Mouse (Mus musculus) thymus, adult 2 months (tissue): ENCODE measurements around the gene Clec2g. TPM values are rescaled to one million over a fixed set of nuclear protein-coding genes. Genes with fewer than 3 reads are reported as not detected.

Experiments
- DNase-seq: peaks from one replicate; pipeline ENCODE4 v3.0.0; 2021
- H3K27ac ChIP-seq: fragments of 200-500 bp; 2 replicates; pipeline ENCODE4 v1.5.1; 2012; ENCODE audit warnings: low read length, control low read depth; ENCODE audit not compliant: control insufficient read depth, insufficient read depth
- H3K27me3 ChIP-seq: fragments of 200-500 bp; 2 replicates; pipeline ENCODE4 v1.6.1; 2012; ENCODE audit warnings: mild to moderate bottlenecking, low read length, moderate library complexity, mixed read lengths; ENCODE audit not compliant: control insufficient read depth, insufficient read depth
- H3K36me3 ChIP-seq: fragments of 200-500 bp; 2 replicates; pipeline ENCODE4 v1.6.1; 2012; ENCODE audit warnings: mild to moderate bottlenecking, low read length, moderate library complexity; ENCODE audit not compliant: control insufficient read depth, insufficient read depth
- H3K4me1 ChIP-seq: fragments of 200-500 bp; replicated peaks from 2 replicates; pipeline ENCODE4 v1.6.1; 2012; ENCODE audit warnings: low read length; ENCODE audit not compliant: control insufficient read depth, insufficient read depth
- H3K4me3 ChIP-seq: fragments of 200-500 bp; 2 replicates; pipeline ENCODE4 v1.5.1; 2012; ENCODE audit warnings: mild to moderate bottlenecking, low read length, control low read depth, moderate library complexity; ENCODE audit not compliant: control insufficient read depth, insufficient read depth
- CTCF ChIP-seq: fragments of 200-500 bp; IDR thresholded peaks from 2 replicates; pipeline ENCODE4 v1.5.1; 2012; ENCODE audit warnings: mild to moderate bottlenecking, control low read depth, low read length, moderate library complexity, borderline replicate concordance; ENCODE audit not compliant: control insufficient read depth, poor library complexity, insufficient read depth; ENCODE audit errors: extremely low read depth
- POLR2A ChIP-seq: fragments of 200-500 bp; IDR thresholded peaks from 2 replicates; pipeline ENCODE4 v1.6.1; 2012; ENCODE audit warnings: mild to moderate bottlenecking, low read length, control low read depth, moderate library complexity; ENCODE audit not compliant: control insufficient read depth, poor library complexity, insufficient read depth; ENCODE audit errors: extremely low read depth
- WGBS: fragments of 180-500 bp; shearing (Covaris S2); methylation state at CpG from one replicate; pipeline ENCODE4 v1.1.7; 2018; 5-methylcytosine and 5-hydroxymethylcytosine counted together
- polyA plus RNA-seq: library from polyadenylated mRNA; depleted of rRNA; stranded (reverse); fragments of >200 nt; gene quantifications from 2 replicates; pipeline ENCODE4 v1.2.3, GENCODE M21; 2012

The Clec2g gene
- polyA plus RNA-seq, 1 experiment: 0.35 TPM

- H3K27ac ChIP-seq: 0 out of 2 replicates have a peak overlapping the region, but pooled peaks have one; percentile 59
- H3K4me1 ChIP-seq: peaks cover 5% of the 10 kb centered on the region; the same call in 1 of the 2 replicates
- no peak for DNase-seq
- H3K4me3 ChIP-seq: no peak overlapping the region
- WGBS: 61% methylated on average over 2 of the region's 2 CpGs
- no peak for TF ChIP-seq POLR2A
- TF ChIP-seq CTCF: no peak
- H3K27me3 ChIP-seq: no peaks in the 10 kb centered on the region
- no peaks in the 10 kb centered on the region for H3K36me3 ChIP-seq
Measured at GRCm38 (mm10) chr6:128993221-128993620, 59.0 kb downstream of the Clec2g start.

- H3K4me3 ChIP-seq: no peak overlapping the region
- no peaks in the 10 kb centered on the region for H3K27me3 ChIP-seq
- 88% methylated on average over 4 of the region's 4 CpGs for WGBS
- no peaks in the 10 kb centered on the region for H3K36me3 ChIP-seq
- TF ChIP-seq POLR2A: no peak
- TF ChIP-seq CTCF: no peak
- no peak for DNase-seq
- H3K27ac ChIP-seq: no peak overlapping the region
- H3K4me1 ChIP-seq: peaks cover 9% of the 10 kb centered on the region; the same call in 1 of the 2 replicates
Measured at GRCm38 (mm10) chr6:128994336-128994735, 60.2 kb downstream of the Clec2g start.

- H3K27me3 ChIP-seq: no peaks in the 10 kb centered on the region
- TF ChIP-seq CTCF: no peak
- TF ChIP-seq POLR2A: no peak
- WGBS: 92% methylated on average over 5 of the region's 5 CpGs
- H3K27ac ChIP-seq: no peak overlapping the region
- DNase-seq: no peak
- H3K4me3 ChIP-seq: no peak overlapping the region
- H3K36me3 ChIP-seq: no peaks in the 10 kb centered on the region
- peaks cover 9% of the 10 kb centered on the region; the same call in 1 of the 2 replicates for H3K4me1 ChIP-seq
Measured at GRCm38 (mm10) chr6:128994742-128995141, 60.6 kb downstream of the Clec2g start.

GRCm38 (mm10) chr6:128995250-128996053 lies 61.3 kb downstream of the Clec2g start:
- WGBS: 74% methylated on average over 7 of the region's 7 CpGs
- no peak overlapping the region for H3K4me3 ChIP-seq
- H3K4me1 ChIP-seq: peaks cover 9% of the 10 kb centered on the region; the same call in 1 of the 2 replicates
- H3K27ac ChIP-seq: no peak overlapping the region
- DNase-seq: no peak
- TF ChIP-seq CTCF (no peak), POLR2A (no peak)
- H3K36me3 ChIP-seq: no peaks in the 10 kb centered on the region
- no peaks in the 10 kb centered on the region for H3K27me3 ChIP-seq

- Histone ChIP-seq H3K4me1 (peaks cover 9% of the 10 kb centered on the region; the same call in 1 of the 2 replicates), H3K4me3 (no peak overlapping the region), H3K27ac (no peak overlapping the region), H3K36me3 (no peaks in the 10 kb centered on the region), H3K27me3 (no peaks in the 10 kb centered on the region)
- 35% methylated on average over 3 of the region's 3 CpGs for WGBS
- TF ChIP-seq POLR2A: no peak
- TF ChIP-seq CTCF: no peak
- no peak for DNase-seq
Measured at GRCm38 (mm10) chr6:128996054-128996767, 62.0 kb downstream of the Clec2g start.

GRCm38 (mm10) chr6:128996768-128997442 lies 62.7 kb downstream of the Clec2g start:
- H3K4me3 ChIP-seq: no peak overlapping the region
- 75% methylated on average over 13 of the region's 13 CpGs for WGBS
- H3K4me1 ChIP-seq: peaks cover 9% of the 10 kb centered on the region; the same call in 1 of the 2 replicates
- no peaks in the 10 kb centered on the region for H3K36me3 ChIP-seq
- TF ChIP-seq CTCF (no peak), POLR2A (no peak)
- H3K27me3 ChIP-seq: no peaks in the 10 kb centered on the region
- DNase-seq: no peak
- H3K27ac ChIP-seq: no peak overlapping the region
